Mouse (Mus musculus) limb, embryonic 11.5 days (tissue): Measurements from ENCODE around the gene Fgfr2. TPM values are rescaled to one million over a fixed set of nuclear protein-coding genes. Genes with fewer than 3 reads are reported as not detected.

Experiments
- ATAC-seq: fragments of 200-750 bp; cut with Nextera tagmentation; 2 replicates; pipeline ENCODE4 v1.8.0; 2017; ENCODE audit warnings: low read depth; ENCODE audit not compliant: insufficient number of reproducible peaks, low FRiP score, low TSS enrichment
- DNase-seq: peaks from one replicate; pipeline ENCODE4 v3.0.0-alpha.2; 2015; ENCODE audit warnings: low spot score
- H3K27ac ChIP-seq: fragments of 300-500 bp; sonication (generic); replicated peaks from 2 replicates; pipeline ENCODE4 v1.5.1; 2014; ENCODE audit warnings: low read depth, mild to moderate bottlenecking, low read length
- H3K27me3 ChIP-seq: fragments of 300-500 bp; sonication (generic); 2 replicates; pipeline ENCODE4 v1.6.1; 2014; ENCODE audit warnings: mild to moderate bottlenecking, low read length, mixed read lengths; ENCODE audit not compliant: control insufficient read depth, insufficient read depth
- H3K36me3 ChIP-seq: fragments of 300-500 bp; sonication (generic); 2 replicates; pipeline ENCODE4 v1.6.1; 2014; ENCODE audit warnings: mild to moderate bottlenecking, low read length, moderate library complexity, mixed read lengths; ENCODE audit not compliant: control insufficient read depth, insufficient read depth
- H3K4me1 ChIP-seq: fragments of 300-500 bp; sonication (generic); 2 replicates; pipeline ENCODE4 v1.6.1; 2014; ENCODE audit warnings: low read length, mixed read lengths; ENCODE audit not compliant: control insufficient read depth, insufficient read depth
- H3K4me2 ChIP-seq: fragments of 300-500 bp; sonication (generic); 2 replicates; pipeline ENCODE4 v1.6.1; 2014; ENCODE audit warnings: low read depth, mild to moderate bottlenecking, moderate library complexity; ENCODE audit not compliant: severe bottlenecking
- H3K4me3 ChIP-seq: fragments of 300-500 bp; sonication (generic); 2 replicates; pipeline ENCODE4 v1.5.1; 2014; ENCODE audit warnings: low read depth, low read length
- H3K9ac ChIP-seq: fragments of 300-500 bp; sonication (generic); 2 replicates; pipeline ENCODE4 v1.6.1; 2014; ENCODE audit warnings: mild to moderate bottlenecking, low read length
- H3K9me3 ChIP-seq: fragments of 300-500 bp; sonication (generic); 2 replicates; pipeline ENCODE4 v1.6.1; 2016; ENCODE audit warnings: low read length; ENCODE audit not compliant: control insufficient read depth
- WGBS: fragments of 180-500 bp; shearing (Covaris S2); extraction: QIAGEN DNeasy Blood & Tissue Kit; methylation state at CpG from one replicate; pipeline ENCODE4 v1.1.7; 2014; 5-methylcytosine and 5-hydroxymethylcytosine counted together
- polyA plus RNA-seq: library from polyadenylated mRNA; unstranded; fragments of >200 nt; fragmentation: Nextera tagmentation; extraction: Ambion mirVana; gene quantifications from 2 replicates; pipeline ENCODE4 v1.2.1, GENCODE M21; 2014

The Fgfr2 gene
- polyA plus RNA-seq, 1 experiment from 2014 or later: 60.1 TPM

DNA sequence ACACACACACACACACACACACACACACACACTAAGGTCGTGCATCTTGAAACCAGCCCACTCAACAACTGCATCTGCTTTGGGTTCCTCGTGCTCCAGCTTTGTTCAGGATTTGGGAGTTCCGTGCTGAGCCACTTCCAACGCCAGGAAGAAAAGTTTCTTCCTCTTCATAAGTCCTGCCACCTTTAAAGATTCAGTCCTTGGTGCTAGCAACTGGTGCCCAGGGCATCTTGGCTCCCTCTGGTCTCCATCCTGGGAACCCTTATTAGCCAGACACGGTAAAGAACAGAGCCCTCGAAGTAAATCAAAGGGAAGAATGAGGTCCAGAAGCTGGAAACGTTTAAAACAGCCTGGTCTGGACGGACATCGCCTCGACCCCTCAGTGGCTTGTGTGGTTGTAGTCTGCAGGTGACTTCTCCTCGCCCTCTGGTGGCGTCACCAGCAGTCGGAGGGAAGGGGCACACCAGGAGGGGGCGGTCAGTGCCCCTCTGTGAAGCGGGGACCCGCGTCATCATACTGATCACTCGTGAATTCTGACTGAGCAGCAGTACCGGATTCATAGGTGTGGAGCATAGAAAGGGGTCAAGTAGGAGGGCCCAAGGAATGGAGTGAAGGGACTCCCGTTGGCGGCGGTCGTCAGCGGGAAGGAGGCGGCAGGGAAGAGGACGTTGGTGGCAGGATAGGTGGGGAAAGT lies 526.4 kb downstream of the Fgfr2 start:
- H3K9ac ChIP-seq: no peak overlapping the region

DNA sequence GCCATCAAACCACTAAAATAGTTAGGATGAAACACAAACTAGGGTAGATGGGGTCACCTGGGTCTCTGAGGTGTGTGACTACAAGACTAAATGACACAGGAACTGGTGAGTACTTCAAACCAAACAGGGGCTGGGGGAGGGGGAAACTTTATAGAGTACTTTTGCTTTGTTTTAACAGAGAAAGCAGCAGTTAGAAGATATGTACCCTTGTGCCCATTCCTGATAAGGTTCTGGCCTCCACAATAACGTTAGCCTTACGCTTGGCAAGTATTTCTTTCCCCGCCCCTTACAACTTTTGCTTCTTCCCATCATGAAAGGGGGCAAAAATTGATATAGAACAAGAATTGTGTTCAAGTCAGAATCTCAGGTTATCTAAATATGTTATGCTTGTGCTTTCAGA lies 527.4 kb downstream of the Fgfr2 start:
- 84% methylated on average over 3 of the region's 3 CpGs for WGBS
- Histone ChIP-seq H3K27me3 (peaks cover 50% of the 10 kb centered on the region), H3K4me1 (peaks cover 17% of the 10 kb centered on the region), H3K9ac (no peak overlapping the region), H3K4me2 (no peak overlapping the region), H3K27ac (no peak overlapping the region), H3K4me3 (no peak overlapping the region), H3K9me3 (no peaks in the 10 kb centered on the region), H3K36me3 (no peaks in the 10 kb centered on the region)
- DNase-seq: no peak
- no peak for ATAC-seq

More for the DNA sequence above, 526.4 kb downstream of the Fgfr2 start:
- Histone ChIP-seq H3K27me3 (peaks cover 58% of the 10 kb centered on the region), H3K4me2 (peak overlapping the region; percentile 78), H3K4me3 (peak overlapping the region; percentile 43), H3K4me1 (peaks cover 17% of the 10 kb centered on the region), H3K9me3 (no peaks in the 10 kb centered on the region), H3K36me3 (no peaks in the 10 kb centered on the region), H3K27ac (no peak overlapping the region)
- 7% methylated on average over 26 of the region's 26 CpGs for WGBS
- DNase-seq: no peak
- no peak for ATAC-seq

DNA sequence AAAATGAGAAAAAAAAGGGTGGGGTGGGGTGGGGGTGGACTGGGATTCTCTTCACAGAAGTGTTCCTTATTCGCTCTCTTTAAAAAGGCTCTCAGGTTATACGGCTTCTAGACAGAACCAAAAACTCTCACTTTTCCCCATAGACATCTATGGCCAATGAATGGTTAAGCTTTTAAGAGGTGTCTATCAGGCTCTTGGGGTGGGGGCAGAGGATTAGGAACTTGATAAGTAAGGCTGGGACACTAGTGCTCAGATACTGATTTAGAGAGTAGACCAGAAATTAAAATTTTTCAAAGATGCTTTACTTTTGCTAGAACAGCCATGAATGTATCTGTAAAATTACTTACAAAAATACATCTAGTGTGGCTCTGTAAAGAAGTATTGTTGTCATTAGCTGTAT lies 528.8 kb downstream of the Fgfr2 start:
- H3K36me3 ChIP-seq: no peaks in the 10 kb centered on the region
- ATAC-seq (no peak), DNase-seq (no peak)
- peaks cover 12% of the 10 kb centered on the region for H3K4me1 ChIP-seq
- H3K27ac ChIP-seq: no peak overlapping the region
- H3K9ac ChIP-seq: no peak overlapping the region
- peaks cover 36% of the 10 kb centered on the region for H3K27me3 ChIP-seq
- 84% methylated on average over 2 of the region's 2 CpGs for WGBS
- no peak overlapping the region for H3K4me3 ChIP-seq
- no peaks in the 10 kb centered on the region for H3K9me3 ChIP-seq
- no peak overlapping the region for H3K4me2 ChIP-seq

DNA sequence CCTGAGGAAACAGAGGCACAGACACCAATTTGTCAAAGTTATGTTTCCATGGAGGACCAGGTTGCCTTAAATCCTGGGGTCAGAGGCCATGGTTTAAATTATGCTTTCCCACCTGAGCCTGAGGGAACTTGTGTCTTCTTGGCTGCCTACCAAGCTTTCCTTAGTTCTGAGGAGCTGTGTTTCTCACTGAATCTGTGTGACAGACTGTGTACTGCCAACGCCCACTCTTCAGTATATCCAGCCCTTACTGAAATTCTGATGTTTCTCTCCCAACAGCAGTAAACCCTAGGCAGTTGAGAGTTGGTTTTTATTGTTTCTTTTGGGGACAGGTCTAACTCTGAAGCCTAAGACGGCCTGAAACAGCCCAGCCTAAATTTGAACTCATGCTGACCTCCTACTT lies 529.4 kb downstream of the Fgfr2 start:
- peaks cover 10% of the 10 kb centered on the region; the same call in 1 of the 2 replicates for H3K4me1 ChIP-seq
- ATAC-seq (no peak), DNase-seq (no peak)
- H3K27me3 ChIP-seq: peaks cover 30% of the 10 kb centered on the region
- H3K27ac ChIP-seq: no peak overlapping the region
- 62% methylated on average over 2 of the region's 2 CpGs for WGBS
- no peak overlapping the region for H3K4me3 ChIP-seq
- H3K36me3 ChIP-seq: no peaks in the 10 kb centered on the region
- no peak overlapping the region for H3K4me2 ChIP-seq
- H3K9me3 ChIP-seq: no peaks in the 10 kb centered on the region
- H3K9ac ChIP-seq: no peak overlapping the region

DNA sequence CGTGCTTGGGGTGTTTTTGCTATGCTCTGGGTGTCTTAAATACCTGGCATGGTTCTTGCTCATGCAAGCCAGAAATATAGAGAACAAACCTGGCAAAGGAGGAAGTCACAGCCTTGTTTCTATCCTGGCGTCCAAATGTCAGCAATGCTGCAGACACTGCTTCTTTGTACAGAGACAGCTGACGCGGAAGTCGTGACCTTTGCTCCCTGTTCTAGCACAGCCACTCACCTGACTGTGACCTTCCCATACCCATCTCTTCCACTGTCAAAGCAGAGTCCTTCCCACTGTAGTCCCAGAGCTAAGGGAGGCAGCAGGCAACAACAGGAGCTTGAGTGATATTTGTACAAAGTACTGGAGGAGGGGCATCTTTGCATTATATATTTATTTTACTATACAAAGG lies 533.5 kb downstream of the Fgfr2 start:
- 70% methylated on average over 5 of the region's 5 CpGs for WGBS
- DNase-seq: no peak
- Histone ChIP-seq H3K4me2 (no peak overlapping the region), H3K27ac (no peak overlapping the region), H3K4me1 (no peaks in the 10 kb centered on the region), H3K36me3 (no peaks in the 10 kb centered on the region), H3K9ac (no peak overlapping the region), H3K27me3 (no peaks in the 10 kb centered on the region), H3K4me3 (no peak overlapping the region), H3K9me3 (no peaks in the 10 kb centered on the region)
- ATAC-seq: no peak

DNA sequence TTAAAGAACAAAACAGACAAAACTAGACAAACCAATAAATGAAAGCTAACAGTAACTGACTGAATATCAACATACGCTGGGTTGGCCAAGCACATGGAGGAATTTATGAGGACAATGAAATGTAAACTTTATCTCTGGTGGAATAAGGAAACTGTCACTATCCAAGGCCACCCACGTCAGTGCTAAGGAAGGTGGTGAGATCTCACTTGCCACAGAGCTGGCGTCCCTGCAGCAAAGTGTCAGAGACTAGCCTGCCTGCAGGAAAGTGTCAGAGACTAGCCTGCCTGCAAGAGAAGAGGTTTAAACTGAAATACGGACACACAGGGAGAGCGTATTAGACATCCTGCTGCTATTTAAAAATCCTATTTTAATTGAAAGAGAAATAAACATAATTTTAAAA lies 536.0 kb downstream of the Fgfr2 start:
- WGBS: 64% methylated on average over 5 of the region's 5 CpGs
- H3K4me2 ChIP-seq: no peak overlapping the region
- H3K36me3 ChIP-seq: no peaks in the 10 kb centered on the region
- no peaks in the 10 kb centered on the region for H3K27me3 ChIP-seq
- no peaks in the 10 kb centered on the region for H3K4me1 ChIP-seq
- DNase-seq (no peak), ATAC-seq (no peak)
- no peaks in the 10 kb centered on the region for H3K9me3 ChIP-seq
- H3K27ac ChIP-seq: no peak overlapping the region
- H3K9ac ChIP-seq: no peak overlapping the region
- no peak overlapping the region for H3K4me3 ChIP-seq

DNA sequence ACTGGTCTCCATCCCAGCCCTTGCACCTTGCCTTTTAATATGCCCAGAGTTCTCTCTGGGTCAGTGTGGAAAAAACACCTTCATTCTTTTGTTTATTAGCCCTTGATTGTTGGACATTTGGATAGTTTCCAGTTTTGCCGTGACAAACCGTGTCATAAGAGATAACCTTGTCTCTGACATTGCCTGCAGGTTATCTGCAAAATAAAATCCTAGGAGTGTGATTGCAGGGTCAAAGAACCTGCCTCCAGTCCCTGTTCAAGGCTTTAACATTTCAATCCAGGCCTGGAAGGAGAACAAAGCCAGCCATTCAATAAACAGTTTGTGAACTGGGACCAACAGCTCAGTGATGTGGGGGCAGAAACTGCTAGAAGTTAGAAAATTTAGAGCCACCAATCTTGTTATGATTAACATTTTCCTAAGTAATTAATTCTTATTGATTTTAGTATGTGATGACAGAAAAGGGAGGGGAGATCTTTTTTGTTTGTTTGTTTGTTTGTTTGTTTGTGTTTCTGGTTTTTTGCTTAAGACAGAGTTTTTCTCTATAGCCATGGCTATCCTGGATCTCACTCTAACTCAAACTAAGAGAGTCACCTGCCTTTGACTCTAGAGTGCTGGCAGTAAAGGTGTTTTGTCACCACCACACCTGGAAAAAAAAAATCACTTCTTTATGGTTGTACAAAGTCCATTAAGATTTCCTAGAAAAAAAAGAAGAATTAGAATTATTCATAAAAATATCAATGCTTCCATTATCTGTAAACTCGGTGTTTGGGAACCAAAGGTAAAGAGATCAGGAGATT lies 537.3 kb downstream of the Fgfr2 start:
- H3K27ac ChIP-seq: no peak overlapping the region
- no peak overlapping the region for H3K4me2 ChIP-seq
- H3K9me3 ChIP-seq: no peaks in the 10 kb centered on the region
- no peaks in the 10 kb centered on the region for H3K36me3 ChIP-seq
- H3K9ac ChIP-seq: no peak overlapping the region
- no peak for DNase-seq
- WGBS: 73% methylated on average over 3 of the region's 3 CpGs
- no peaks in the 10 kb centered on the region for H3K27me3 ChIP-seq
- no peak overlapping the region for H3K4me3 ChIP-seq
- ATAC-seq: no peak
- no peaks in the 10 kb centered on the region for H3K4me1 ChIP-seq

DNA sequence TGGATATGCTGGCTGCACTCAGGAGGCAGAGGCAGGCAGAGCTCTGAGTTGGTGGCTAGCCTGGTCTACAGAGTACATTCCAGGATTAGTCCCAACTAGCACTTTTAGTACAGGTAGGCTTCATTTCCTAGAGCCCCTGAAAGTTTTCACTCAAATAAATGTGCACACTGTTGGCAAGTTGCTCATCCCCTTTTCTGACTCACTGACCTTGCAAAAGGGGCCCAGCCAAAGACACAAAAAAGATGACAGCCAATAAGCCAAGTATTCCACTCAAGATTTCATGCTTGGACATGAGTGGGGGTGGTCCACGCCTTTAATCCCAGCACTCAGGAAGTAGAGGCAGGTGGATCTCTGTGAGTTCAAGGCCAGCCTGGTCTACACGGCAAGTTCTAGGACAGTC lies 541.7 kb downstream of the Fgfr2 start:
- H3K4me3 ChIP-seq: no peak overlapping the region

More for the DNA sequence above, 541.7 kb downstream of the Fgfr2 start:
- Histone ChIP-seq H3K9ac (no peak overlapping the region), H3K9me3 (no peaks in the 10 kb centered on the region), H3K27me3 (no peaks in the 10 kb centered on the region), H3K27ac (no peak overlapping the region), H3K4me2 (no peak overlapping the region), H3K4me1 (no peaks in the 10 kb centered on the region), H3K36me3 (no peaks in the 10 kb centered on the region)
- ATAC-seq (no peak), DNase-seq (no peak)
- WGBS: 94% methylated on average over 2 of the region's 2 CpGs
